Mouse (Mus musculus) CH12F3 (cell line): Measurements from ENCODE around the gene Pate3.
"Not testable (repeated sequence)": the region's sequence is repeated elsewhere in the genome, so short reads cannot be mapped to it uniquely, and the experiment has no call there.

ENCODE experiments used
- in situ Hi-C: fragments of 300-500 bp; cut with MboI; formaldehyde crosslinking; loops from 2 replicates; pipeline ENCODE4 v1.14.3; 2020; ENCODE audit warnings: low sequenced_read_pairs

Gene Pate3

GRCm38 (mm10) chr9:35648102-35648501 lies at the start of gene Pate3:
Gene Pate3 (minus strand): TSS chr9:35648202.
- in situ Hi-C loops: no loop called here

- in situ Hi-C loops: no loop called here
Measured at GRCm38 (mm10) chr9:35691924-35692323, 43.9 kb upstream of the Pate3 start.

- in situ Hi-C loops: no loop called here
Measured at GRCm38 (mm10) chr9:35687013-35687412, 39.0 kb upstream of the Pate3 start, which contains the start of gene Pate1. Gene Pate1 (minus strand): TSS chr9:35687390.

GRCm38 (mm10) chr9:35673557-35673956 lies 25.6 kb upstream of the Pate3 start:
- in situ Hi-C loops: no loop called here

GRCm38 (mm10) chr9:35632981-35633380 lies 15.0 kb downstream of the Pate3 start:
- in situ Hi-C loops: no loop called here

GRCm38 (mm10) chr9:35616784-35617183 lies 31.2 kb downstream of the Pate3 start:
- in situ Hi-C loops: not testable (repeated sequence)

GRCm38 (mm10) chr9:35614005-35614404 lies 34.0 kb downstream of the Pate3 start:
- in situ Hi-C loops: no loop called here

- in situ Hi-C loops: no loop called here
Measured at GRCm38 (mm10) chr9:35611841-35612240, 36.2 kb downstream of the Pate3 start, which contains the start of gene Pate4. Gene Pate4 (minus strand): TSS chr9:35611941.

- in situ Hi-C loops: no loop called here
Measured at GRCm38 (mm10) chr9:35607647-35608405, 40.2 kb downstream of the Pate3 start.
